Mouse (Mus musculus) olfactory bulb, adult 2 months (tissue): Measurements from ENCODE around the gene Nosip.

ENCODE experiments used
- CTCF ChIP-seq: fragments of 200-500 bp; IDR thresholded peaks from 2 replicates; pipeline ENCODE4 v1.5.1; 2012; ENCODE audit warnings: low read depth, mild to moderate bottlenecking, low read length, moderate library complexity; ENCODE audit not compliant: insufficient read depth
- POLR2A ChIP-seq: fragments of 200-500 bp; IDR thresholded peaks from 2 replicates; pipeline ENCODE4 v1.6.1; 2012; ENCODE audit warnings: mild to moderate bottlenecking, low read depth, low read length, moderate library complexity; ENCODE audit not compliant: insufficient read depth

DNA sequence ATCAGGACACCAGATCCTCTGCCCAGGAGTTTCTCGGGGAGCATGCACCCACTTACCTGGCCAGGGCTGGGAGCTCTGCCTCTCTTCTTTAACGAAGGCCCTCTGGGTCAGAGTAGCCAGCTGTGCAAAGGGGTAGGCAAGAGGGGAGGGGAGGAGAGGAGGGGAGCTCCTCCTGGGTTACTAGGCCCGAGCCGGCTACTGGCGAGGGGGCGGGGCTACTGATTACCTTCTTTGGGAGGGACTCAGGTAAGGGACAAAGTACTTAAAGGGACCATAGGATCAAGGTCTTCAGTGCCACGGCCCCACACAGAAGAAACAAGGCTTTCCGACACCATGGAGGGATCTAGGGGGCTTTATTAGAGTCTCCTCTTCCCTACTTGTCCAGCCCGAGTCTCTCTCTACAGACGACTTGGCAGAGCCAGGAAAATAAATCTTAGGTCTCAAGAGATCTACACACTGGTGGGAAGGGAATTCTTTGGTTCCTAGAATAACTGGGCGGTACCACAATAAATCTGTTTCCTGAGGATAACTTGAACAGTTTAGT lies 625 bp upstream of the Nosip start:
- TF ChIP-seq POLR2A = no peak
- no peak for TF ChIP-seq CTCF
